Mouse (Mus musculus) limb, embryonic 13.5 days (tissue): ENCODE measurements around the gene Gprc5c. TPM values are rescaled to one million over a fixed set of nuclear protein-coding genes. Genes with fewer than 3 reads are reported as not detected.

Source experiments
- ATAC-seq: fragments of 200-750 bp; cut with Nextera tagmentation; 2 replicates; pipeline ENCODE4 v1.8.0; 2017; ENCODE audit warnings: low read depth, moderate number of reproducible peaks, moderate TSS enrichment; ENCODE audit not compliant: low FRiP score
- H3K27ac ChIP-seq: fragments of 300-500 bp; sonication (generic); 2 replicates; pipeline ENCODE4 v1.5.1; 2015; ENCODE audit warnings: inconsistent platforms, mild to moderate bottlenecking, moderate library complexity
- H3K27me3 ChIP-seq: fragments of 300-500 bp; sonication (generic); 2 replicates; pipeline ENCODE4 v1.6.1; 2015; ENCODE audit warnings: mild to moderate bottlenecking, inconsistent platforms
- H3K36me3 ChIP-seq: fragments of 300-500 bp; sonication (generic); 2 replicates; pipeline ENCODE4 v1.6.1; 2015; ENCODE audit warnings: inconsistent platforms, mild to moderate bottlenecking, moderate library complexity
- H3K4me1 ChIP-seq: fragments of 300-500 bp; sonication (generic); 2 replicates; pipeline ENCODE4 v1.6.1; 2015; ENCODE audit warnings: inconsistent platforms
- H3K4me2 ChIP-seq: fragments of 300-500 bp; sonication (generic); replicated peaks from 2 replicates; pipeline ENCODE4 v1.6.1; 2015; ENCODE audit warnings: inconsistent platforms, mild to moderate bottlenecking, moderate library complexity
- H3K4me3 ChIP-seq: fragments of 300-500 bp; sonication (generic); 2 replicates; pipeline ENCODE4 v1.5.1; 2015; ENCODE audit warnings: moderate library complexity, mild to moderate bottlenecking, inconsistent platforms
- H3K9ac ChIP-seq: fragments of 300-500 bp; sonication (generic); 2 replicates; pipeline ENCODE4 v1.6.1; 2015; ENCODE audit warnings: mild to moderate bottlenecking, inconsistent platforms
- H3K9me3 ChIP-seq: fragments of 300-500 bp; sonication (generic); 2 replicates; pipeline ENCODE4 v1.6.1; 2016; ENCODE audit warnings: inconsistent platforms
- WGBS: fragments of 180-500 bp; shearing (Covaris S2); methylation state at CpG from one replicate; pipeline ENCODE4 v1.1.7; 2015; 5-methylcytosine and 5-hydroxymethylcytosine counted together
- polyA plus RNA-seq: library from polyadenylated mRNA; unstranded; fragments of >200 nt; fragmentation: Nextera tagmentation; extraction: Ambion mirVana; gene quantifications from 2 replicates; pipeline ENCODE4 v1.2.1, GENCODE M21; 2015

The Gprc5c gene
- polyA plus RNA-seq, 1 experiment from 2014 or later = 60.0 TPM

DNA sequence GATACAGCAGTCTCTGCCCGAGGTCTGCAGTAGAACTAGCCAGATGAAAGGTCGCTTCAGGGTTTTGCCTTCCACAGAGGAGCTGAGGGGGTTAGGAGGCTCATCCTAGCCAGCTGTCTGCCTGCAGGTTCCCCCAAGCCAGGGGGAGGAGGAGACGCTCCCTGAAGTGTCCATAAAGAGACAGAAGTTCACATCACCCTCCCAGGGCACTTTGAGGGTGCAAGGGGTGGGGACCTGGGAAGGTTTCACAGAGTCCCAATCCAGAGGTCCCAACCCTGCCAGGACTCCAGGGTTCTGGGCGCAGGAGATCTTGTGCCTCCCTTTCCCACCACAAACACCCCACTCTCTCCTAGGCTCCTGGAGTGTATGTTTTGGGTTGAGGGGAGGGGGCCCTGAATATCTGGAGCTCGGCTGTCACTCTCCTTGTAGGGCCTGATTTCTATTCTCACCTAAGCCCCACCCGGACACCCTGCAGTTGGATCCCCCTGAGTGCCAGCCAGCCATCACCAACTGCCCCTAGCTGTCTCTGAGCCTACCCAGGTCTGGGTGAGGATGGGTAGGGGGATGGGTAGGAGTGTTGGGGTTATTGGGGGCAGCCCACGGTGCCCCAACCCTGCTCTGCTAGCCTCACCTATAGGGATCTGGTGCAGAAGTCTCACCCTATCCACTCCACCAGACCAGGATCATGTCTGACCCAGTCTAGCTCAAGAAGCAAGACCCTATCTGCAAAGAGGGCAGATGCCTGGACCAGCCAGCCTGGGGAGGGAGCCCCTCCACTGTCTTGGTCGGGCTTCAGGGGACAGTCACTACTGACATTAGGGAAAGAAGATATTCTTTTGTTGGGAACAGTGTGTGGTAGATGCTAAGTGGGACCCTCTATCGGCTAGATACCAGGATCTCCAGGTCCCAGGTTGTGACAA, 23.5 kb downstream of the Gprc5c start:
- H3K9me3 ChIP-seq = no peaks in the 10 kb centered on the region
- H3K27ac ChIP-seq = no peak overlapping the region
- no peak overlapping the region for H3K4me3 ChIP-seq
- 55% methylated on average over 9 of the region's 9 CpGs for WGBS
- ATAC-seq = no peak
- no peak overlapping the region for H3K4me2 ChIP-seq
- no peaks in the 10 kb centered on the region for H3K27me3 ChIP-seq
- H3K9ac ChIP-seq = no peak overlapping the region
- peaks cover 33% of the 10 kb centered on the region for H3K4me1 ChIP-seq
- H3K36me3 ChIP-seq = peaks cover 37% of the 10 kb centered on the region

DNA sequence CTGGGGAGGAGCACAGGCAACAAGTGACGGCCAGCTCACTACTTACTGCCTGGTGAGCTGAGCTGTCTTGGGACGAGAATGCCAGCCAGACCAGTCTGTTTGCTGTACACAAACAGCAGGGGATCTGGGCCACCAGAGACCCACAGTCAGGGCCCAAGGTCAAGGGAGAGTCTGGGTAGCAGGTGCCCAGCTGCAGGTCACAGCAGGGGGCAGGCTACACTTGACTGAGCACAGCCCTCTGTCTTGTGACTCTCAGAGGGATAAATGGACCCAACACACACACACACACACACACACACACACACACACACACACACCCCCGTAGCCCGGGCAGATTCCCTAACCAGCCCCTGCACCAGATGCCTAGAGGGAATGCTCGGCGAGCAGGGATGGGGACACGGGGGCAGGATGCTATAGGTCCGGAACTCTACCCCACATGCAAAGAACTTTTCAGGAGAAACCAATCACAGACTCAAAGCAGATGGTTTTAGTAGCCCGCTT, 24.4 kb downstream of the Gprc5c start:
- ATAC-seq = no peak
- Histone ChIP-seq H3K36me3 (peaks cover 29% of the 10 kb centered on the region), H3K9ac (peak overlapping the region; percentile 19), H3K27ac (no peak overlapping the region), H3K4me2 (peak overlapping the region; percentile 19), H3K4me3 (no peak overlapping the region), H3K9me3 (no peaks in the 10 kb centered on the region), H3K4me1 (peaks cover 33% of the 10 kb centered on the region), H3K27me3 (no peaks in the 10 kb centered on the region)
- WGBS = 5% methylated on average over 9 of the region's 9 CpGs

DNA sequence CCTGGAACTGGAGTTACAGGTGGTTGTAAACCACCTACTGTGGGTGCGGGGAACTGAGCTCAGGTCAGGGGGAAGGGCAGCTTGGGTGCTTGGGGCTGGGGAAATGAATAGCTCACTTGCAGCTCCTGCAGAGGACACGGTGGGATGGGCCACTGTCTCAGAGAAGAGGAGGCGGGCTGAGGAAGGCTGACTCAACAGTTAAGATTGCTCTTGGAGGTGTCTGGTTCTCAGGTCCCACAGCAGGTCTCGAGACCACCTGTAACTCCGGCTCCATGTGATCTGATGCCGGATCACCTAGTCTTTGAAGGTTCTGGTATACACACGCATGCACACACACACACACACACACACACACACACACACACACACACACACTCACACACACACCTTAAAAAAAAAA, 25.2 kb downstream of the Gprc5c start:
- no peak for ATAC-seq
- Histone ChIP-seq H3K4me2 (no peak overlapping the region), H3K27me3 (no peaks in the 10 kb centered on the region), H3K27ac (no peak overlapping the region), H3K36me3 (peaks cover 20% of the 10 kb centered on the region), H3K9ac (no peak overlapping the region), H3K4me3 (no peak overlapping the region), H3K4me1 (peaks cover 33% of the 10 kb centered on the region), H3K9me3 (no peaks in the 10 kb centered on the region)
- WGBS = 28% methylated on average over 7 of the region's 7 CpGs

DNA sequence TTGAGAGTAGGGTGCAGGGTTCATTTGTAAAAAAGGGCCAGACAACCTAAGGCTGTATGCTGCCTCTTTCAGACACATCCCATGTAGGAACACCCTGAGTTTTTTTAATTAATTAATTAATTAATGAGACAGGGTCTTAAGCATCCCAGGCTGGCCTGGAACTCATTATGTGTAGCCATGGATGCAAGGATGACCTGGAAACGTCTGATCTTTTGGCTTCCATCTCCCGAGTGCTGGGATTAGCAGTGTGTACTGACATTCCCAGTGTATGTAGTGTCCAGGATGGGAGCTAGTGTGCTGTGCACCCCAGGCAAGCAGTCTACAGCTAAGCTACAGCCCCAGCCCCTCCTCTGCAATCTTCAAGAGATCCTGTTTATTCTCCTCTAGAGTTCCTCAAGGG, 25.7 kb downstream of the Gprc5c start:
- no peaks in the 10 kb centered on the region for H3K27me3 ChIP-seq
- no peaks in the 10 kb centered on the region for H3K9me3 ChIP-seq
- no peak overlapping the region for H3K4me2 ChIP-seq
- peaks cover 16% of the 10 kb centered on the region for H3K36me3 ChIP-seq
- peaks cover 33% of the 10 kb centered on the region for H3K4me1 ChIP-seq
- no peak overlapping the region for H3K4me3 ChIP-seq
- no peak overlapping the region for H3K9ac ChIP-seq
- ATAC-seq = no peak
- H3K27ac ChIP-seq = no peak overlapping the region
- 18% methylated on average over 2 of the region's 2 CpGs for WGBS

DNA sequence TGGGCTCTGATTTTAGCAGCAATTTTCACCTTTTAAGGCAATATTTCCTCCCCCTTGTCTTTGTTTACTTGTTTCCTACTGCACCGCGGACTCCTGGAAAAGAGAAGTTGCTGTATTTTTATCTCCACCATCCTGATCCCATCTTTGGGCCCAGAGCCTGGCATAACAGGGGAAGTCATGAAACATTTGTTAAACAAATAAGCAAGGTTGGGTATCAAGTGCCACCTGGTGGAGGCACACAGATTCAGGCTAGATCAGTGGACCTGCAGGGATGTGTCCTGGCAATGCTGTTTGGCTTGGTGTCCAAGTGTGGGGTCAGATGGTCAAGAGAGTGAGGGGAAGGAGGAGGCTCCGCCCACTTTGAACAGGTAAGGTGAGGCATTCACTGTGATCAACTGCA, 26.2 kb downstream of the Gprc5c start:
- Histone ChIP-seq H3K9ac (no peak overlapping the region), H3K4me2 (no peak overlapping the region), H3K9me3 (no peaks in the 10 kb centered on the region), H3K4me1 (peaks cover 33% of the 10 kb centered on the region), H3K36me3 (peaks cover 12% of the 10 kb centered on the region), H3K4me3 (no peak overlapping the region), H3K27me3 (no peaks in the 10 kb centered on the region), H3K27ac (no peak overlapping the region)
- WGBS = 61% methylated on average over 3 of the region's 3 CpGs
- no peak for ATAC-seq

DNA sequence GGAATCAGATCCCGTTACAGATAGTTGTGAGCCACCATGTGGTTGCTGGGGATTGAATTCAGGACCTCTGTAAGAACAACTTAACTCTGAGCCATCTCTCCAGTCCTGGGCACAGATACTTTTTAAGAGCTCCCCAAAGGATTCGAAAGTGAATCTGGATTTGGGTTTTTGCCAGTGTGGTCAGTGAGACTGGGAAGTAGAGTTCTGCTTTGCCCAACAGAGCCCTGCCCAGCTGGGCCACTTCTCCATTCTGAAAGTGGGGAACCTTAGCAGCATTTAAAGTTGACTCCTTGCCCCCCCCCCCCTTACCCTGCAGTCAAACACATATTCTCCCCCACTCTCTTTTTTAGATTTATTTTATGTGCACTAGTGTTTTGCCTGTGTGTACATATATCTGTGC, 28.7 kb downstream of the Gprc5c start:
- no peak for ATAC-seq
- no peak overlapping the region for H3K4me3 ChIP-seq
- no peaks in the 10 kb centered on the region for H3K9me3 ChIP-seq
- peaks cover 16% of the 10 kb centered on the region for H3K4me1 ChIP-seq
- H3K4me2 ChIP-seq = no peak overlapping the region
- no peaks in the 10 kb centered on the region for H3K36me3 ChIP-seq
- 82% methylated on average over 2 of the region's 2 CpGs for WGBS
- H3K27ac ChIP-seq = no peak overlapping the region
- no peak overlapping the region for H3K9ac ChIP-seq
- H3K27me3 ChIP-seq = no peaks in the 10 kb centered on the region

DNA sequence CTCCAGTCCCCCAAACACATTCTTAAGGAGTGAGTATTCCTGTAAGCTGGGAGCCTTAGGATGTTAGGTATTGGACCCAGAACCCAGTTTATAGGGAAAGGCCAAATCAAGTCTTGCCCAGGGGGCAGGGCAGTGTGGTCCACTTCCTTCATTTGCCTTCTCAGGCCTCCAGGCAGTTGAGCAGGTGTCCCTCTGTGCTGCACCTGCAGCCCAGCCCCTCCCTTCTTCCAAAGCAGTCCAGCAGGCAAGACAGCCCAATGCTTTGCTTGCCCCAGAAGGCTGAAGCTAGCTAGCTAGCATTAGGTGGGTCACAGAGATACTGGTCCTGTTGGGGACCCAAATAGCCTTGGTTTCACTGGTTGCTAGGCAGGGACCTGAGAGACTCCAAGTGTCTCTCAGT, 29.2 kb downstream of the Gprc5c start:
- H3K4me1 ChIP-seq = peaks cover 10% of the 10 kb centered on the region
- no peaks in the 10 kb centered on the region for H3K36me3 ChIP-seq
- H3K27ac ChIP-seq = no peak overlapping the region
- H3K27me3 ChIP-seq = no peaks in the 10 kb centered on the region
- no peak overlapping the region for H3K4me2 ChIP-seq
- no peaks in the 10 kb centered on the region for H3K9me3 ChIP-seq
- no peak for ATAC-seq
- H3K4me3 ChIP-seq = no peak overlapping the region
- H3K9ac ChIP-seq = no peak overlapping the region

DNA sequence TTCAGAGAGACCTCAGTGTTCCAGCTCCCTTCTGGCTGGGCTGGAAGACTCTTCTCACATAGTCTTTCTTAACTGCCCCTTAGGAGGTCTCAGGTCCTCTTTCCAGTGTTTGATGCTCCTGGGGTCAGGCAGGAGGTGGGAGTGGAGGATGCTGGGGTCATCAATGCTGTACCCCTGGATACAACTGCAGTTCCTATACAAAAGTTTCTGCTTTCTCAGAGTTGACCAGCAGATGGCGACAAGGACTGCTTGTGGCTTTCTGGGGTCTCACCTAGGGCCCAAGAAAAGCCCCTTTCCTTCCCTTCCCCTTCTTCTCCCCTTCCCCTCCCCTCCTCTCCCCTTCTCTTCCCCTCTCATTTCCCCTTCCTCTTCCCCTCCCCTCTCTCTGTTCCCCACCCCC, 29.6 kb downstream of the Gprc5c start:
- no peak overlapping the region for H3K4me2 ChIP-seq
- H3K27me3 ChIP-seq = no peaks in the 10 kb centered on the region
- no peak overlapping the region for H3K27ac ChIP-seq
- WGBS = 0% methylated on average over 1 of the region's 1 CpGs
- no peak for ATAC-seq
- H3K4me3 ChIP-seq = no peak overlapping the region
- H3K9ac ChIP-seq = no peak overlapping the region
- no peaks in the 10 kb centered on the region for H3K36me3 ChIP-seq
- peaks cover 6% of the 10 kb centered on the region for H3K4me1 ChIP-seq
- H3K9me3 ChIP-seq = no peaks in the 10 kb centered on the region

DNA sequence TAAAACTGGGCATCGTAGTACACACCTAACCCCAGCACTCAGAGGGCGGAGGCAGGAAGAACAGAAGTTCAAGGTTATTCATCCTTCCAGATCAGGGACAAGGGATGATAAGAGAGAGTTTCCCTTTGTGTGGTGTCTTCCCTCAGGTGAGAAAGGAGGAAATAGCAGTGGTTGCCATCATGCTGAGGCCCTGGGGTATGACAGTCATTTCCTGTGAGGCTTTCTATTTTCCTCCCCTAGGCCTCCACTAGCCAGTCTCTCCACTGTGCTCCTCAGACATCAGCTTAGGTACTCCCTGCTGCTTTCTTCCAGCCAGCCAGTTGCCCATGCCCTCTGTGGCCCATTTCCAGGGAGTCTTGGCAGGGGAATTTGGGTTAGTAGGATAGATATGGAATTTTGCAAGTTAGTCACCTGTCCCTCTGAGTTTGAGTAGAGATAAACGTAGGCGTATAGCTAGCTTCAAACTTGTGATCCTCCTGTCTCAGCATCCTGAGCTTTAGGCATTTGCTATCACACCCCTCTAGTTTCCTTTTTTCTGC, 32.4 kb downstream of the Gprc5c start:
- no peak overlapping the region for H3K9ac ChIP-seq
- H3K4me3 ChIP-seq = no peak overlapping the region
- no peak overlapping the region for H3K4me2 ChIP-seq
- no peak for ATAC-seq
- WGBS = 83% methylated on average over 4 of the region's 4 CpGs
- H3K9me3 ChIP-seq = no peaks in the 10 kb centered on the region
- no peaks in the 10 kb centered on the region for H3K27me3 ChIP-seq
- H3K36me3 ChIP-seq = no peaks in the 10 kb centered on the region
- H3K4me1 ChIP-seq = no peaks in the 10 kb centered on the region; the same call in 1 of the 2 replicates
- no peak overlapping the region for H3K27ac ChIP-seq

DNA sequence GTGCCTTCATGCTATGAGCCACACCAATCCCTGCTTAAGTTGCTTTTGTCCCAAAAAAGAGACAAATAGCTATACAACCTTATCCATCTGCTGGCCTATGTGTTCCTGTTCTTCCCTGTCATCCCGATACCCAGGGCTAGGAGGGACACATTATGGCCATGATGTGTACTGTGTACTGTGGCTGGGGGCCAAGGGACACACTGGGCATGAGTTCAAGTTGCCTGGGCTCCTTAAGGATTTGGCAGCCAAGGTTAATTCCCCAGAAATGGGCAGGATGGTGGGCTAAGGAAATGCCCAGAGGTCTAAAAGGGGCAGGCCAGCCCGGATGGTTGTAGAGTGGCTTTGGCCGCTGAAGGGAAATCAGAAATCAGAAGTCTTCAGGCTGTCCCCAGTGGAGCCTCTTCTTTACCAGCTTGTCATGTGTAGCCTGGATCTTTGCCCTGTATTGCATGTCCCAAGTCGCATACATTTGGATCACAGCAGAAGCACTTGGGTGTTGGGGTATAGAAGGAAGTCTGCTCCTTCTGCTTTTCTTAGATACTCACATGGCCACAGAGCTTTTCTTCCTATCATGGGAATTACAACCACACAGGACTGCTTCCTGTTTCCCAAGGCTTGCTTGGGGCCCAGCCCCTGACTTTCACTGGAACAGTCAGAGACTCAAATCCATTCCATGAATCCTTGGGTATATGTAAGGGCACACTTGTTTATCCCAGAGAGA, 33.6 kb downstream of the Gprc5c start:
- no peaks in the 10 kb centered on the region; the same call in 1 of the 2 replicates for H3K4me1 ChIP-seq
- no peak overlapping the region for H3K4me3 ChIP-seq
- no peak overlapping the region for H3K9ac ChIP-seq
- no peaks in the 10 kb centered on the region for H3K36me3 ChIP-seq
- 87% methylated on average over 4 of the region's 4 CpGs for WGBS
- no peak overlapping the region for H3K27ac ChIP-seq
- no peaks in the 10 kb centered on the region for H3K27me3 ChIP-seq
- no peak overlapping the region for H3K4me2 ChIP-seq
- ATAC-seq = no peak
- H3K9me3 ChIP-seq = no peaks in the 10 kb centered on the region

DNA sequence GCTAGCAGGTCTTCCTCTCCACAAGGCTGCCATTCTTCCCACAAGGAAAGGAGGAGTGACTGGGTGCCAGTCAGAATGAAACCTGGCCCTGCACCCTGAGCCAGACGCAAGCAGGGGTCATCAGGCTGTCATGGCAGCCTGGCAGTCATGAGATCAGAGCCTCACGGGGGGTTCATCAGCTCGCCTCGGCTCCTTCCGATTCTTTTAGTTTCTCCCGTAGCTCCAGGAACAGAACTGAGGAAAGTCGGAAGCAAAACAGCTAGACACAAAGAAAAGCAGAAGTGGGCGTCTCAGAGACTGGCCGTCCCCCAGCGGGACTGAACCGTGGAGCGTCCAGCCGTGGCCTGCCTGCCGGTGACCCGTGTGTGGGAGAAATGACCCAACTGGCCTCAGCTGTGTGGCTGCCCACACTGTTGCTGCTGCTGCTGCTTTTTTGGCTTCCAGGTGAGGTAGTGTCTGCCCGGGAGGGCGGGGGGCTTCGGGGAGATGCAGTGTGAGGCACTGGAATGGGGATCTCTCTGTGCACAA, 39.1 kb downstream of the Gprc5c start, which contains the start of gene Cd300a:
Cd300a (plus strand) TSS at position 51 of the 528 bp plus-strand sequence.
- H3K4me1 ChIP-seq = no peaks in the 10 kb centered on the region
- H3K4me3 ChIP-seq = no peak within 1 kb of the TSS
- no peaks in the 10 kb centered on the region for H3K9me3 ChIP-seq
- no peaks in the 10 kb centered on the region for H3K36me3 ChIP-seq
- no peak within 1 kb of the TSS for H3K9ac ChIP-seq
- H3K27me3 ChIP-seq = no peaks in the 10 kb centered on the region; the same call in 1 of the 2 replicates
- WGBS = 76% methylated on average over 18 of the region's 18 CpGs
- ATAC-seq = no peak
- H3K27ac ChIP-seq = no peak within 1 kb of the TSS
- H3K4me2 ChIP-seq = no peak within 1 kb of the TSS

DNA sequence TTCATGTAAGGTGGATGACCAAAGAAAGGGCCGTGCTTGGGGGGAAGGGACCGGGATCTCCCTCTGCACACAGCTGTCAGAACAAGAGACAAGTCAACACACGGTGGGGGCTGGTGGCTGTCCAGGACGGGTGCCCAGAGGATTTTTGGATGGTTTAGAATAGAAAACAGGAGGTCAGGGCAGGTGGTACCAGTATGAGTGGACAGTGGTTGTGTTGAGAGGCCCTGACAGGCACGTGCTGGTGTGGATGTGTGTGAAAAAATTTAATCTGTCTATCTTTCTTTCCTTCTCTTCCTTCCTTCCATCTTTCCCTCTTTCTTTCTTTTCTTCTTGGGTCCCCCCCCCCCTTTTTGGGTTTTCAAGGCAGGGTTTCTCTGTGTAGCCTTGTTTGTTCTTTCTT, 39.6 kb downstream of the Gprc5c start:
- Histone ChIP-seq H3K36me3 (no peaks in the 10 kb centered on the region), H3K27me3 (no peaks in the 10 kb centered on the region; the same call in 1 of the 2 replicates), H3K9me3 (no peaks in the 10 kb centered on the region), H3K4me3 (no peak overlapping the region), H3K4me2 (no peak overlapping the region), H3K27ac (no peak overlapping the region), H3K4me1 (no peaks in the 10 kb centered on the region), H3K9ac (no peak overlapping the region)
- 71% methylated on average over 5 of the region's 5 CpGs for WGBS
- ATAC-seq = no peak
